Mouse (Mus musculus) heart, adult 2 months (tissue): ENCODE data around the gene Gabbr2.

Experiments used
- CTCF ChIP-seq: fragments of 200-600 bp; IDR thresholded peaks from 2 replicates; pipeline ENCODE4 v1.8.1; 2022; ENCODE audit warnings: antibody characterized with exemption, mild to moderate bottlenecking, moderate library complexity
- EP300 ChIP-seq: fragments of 200-500 bp; IDR thresholded peaks from 2 replicates; pipeline ENCODE4 v1.6.1; 2011; ENCODE audit warnings: low read depth, low read length, control low read depth; ENCODE audit not compliant: insufficient read depth
- POLR2A ChIP-seq: fragments of 200-500 bp; IDR thresholded peaks from 2 replicates; pipeline ENCODE4 v1.6.1; 2011; ENCODE audit warnings: mild to moderate bottlenecking, low read depth, low read length, control low read depth; ENCODE audit not compliant: insufficient read depth

DNA sequence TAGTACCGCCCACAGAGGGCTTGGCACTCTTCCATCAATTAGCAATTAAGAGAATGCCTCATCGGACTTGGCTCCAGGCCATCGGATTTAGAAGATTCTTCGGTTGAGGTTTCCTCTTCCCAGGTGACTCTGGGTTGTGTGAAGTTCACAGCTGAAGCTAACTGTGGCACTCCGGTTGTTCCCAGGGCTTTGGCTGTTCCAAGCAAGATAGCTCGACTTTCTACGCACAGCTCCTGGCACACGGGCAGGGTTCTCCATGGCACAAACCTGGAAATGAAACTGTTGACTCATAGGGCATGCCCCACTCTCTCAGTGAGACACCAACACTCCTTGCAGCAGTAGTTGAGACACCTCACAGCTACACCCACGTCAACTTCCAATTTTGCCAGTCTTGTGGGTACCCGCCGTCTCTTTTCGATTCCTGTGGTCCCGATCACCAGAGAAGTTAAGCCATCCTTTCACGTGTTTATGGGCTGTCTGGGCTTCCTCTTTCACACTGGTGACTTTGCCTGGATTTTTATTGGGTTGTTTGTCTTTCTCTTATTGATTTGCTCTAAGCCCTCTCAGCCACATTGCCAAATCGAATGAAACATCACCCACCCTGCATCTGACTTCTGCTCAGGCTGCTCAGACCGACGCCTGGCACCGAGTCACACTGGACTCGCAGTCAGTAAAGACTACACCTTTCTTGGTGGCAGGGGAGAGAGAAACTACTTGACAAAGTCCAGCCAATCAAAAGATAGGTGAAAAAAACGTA is 105.9 kb downstream of the Gabbr2 start:
- no peak for TF ChIP-seq POLR2A
- no peak for TF ChIP-seq CTCF
- TF ChIP-seq EP300: no peak
